Mouse (Mus musculus) limb, embryonic 15.5 days (tissue): ENCODE measurements around the gene Sqstm1. TPM values are rescaled to one million over a fixed set of nuclear protein-coding genes. Genes with fewer than 3 reads are reported as not detected.

ENCODE experiments used
- ATAC-seq: fragments of 200-750 bp; cut with Nextera tagmentation; 2 replicates; pipeline ENCODE4 v1.8.0; 2017; ENCODE audit warnings: low read depth, moderate TSS enrichment; ENCODE audit not compliant: insufficient number of reproducible peaks, low FRiP score, low TSS enrichment
- H3K27ac ChIP-seq: fragments of 300-500 bp; sonication (generic); 2 replicates; pipeline ENCODE4 v1.5.1; 2015; ENCODE audit warnings: moderate library complexity, mild to moderate bottlenecking, inconsistent platforms
- H3K27me3 ChIP-seq: fragments of 300-500 bp; sonication (generic); 2 replicates; pipeline ENCODE4 v1.6.1; 2015; ENCODE audit warnings: inconsistent platforms
- H3K36me3 ChIP-seq: fragments of 300-500 bp; sonication (generic); 2 replicates; pipeline ENCODE4 v1.6.1; 2015; ENCODE audit warnings: inconsistent platforms
- H3K4me1 ChIP-seq: fragments of 300-500 bp; sonication (generic); 2 replicates; pipeline ENCODE4 v1.6.1; 2015; ENCODE audit warnings: inconsistent platforms
- H3K4me2 ChIP-seq: fragments of 300-500 bp; sonication (generic); 2 replicates; pipeline ENCODE4 v1.6.1; 2015; ENCODE audit warnings: mild to moderate bottlenecking, inconsistent platforms
- H3K4me3 ChIP-seq: fragments of 300-500 bp; sonication (generic); 2 replicates; pipeline ENCODE4 v1.5.1; 2015; ENCODE audit warnings: mild to moderate bottlenecking, inconsistent platforms
- H3K9ac ChIP-seq: fragments of 300-500 bp; sonication (generic); 2 replicates; pipeline ENCODE4 v1.6.1; 2015; ENCODE audit warnings: inconsistent platforms
- H3K9me3 ChIP-seq: fragments of 300-500 bp; sonication (generic); 2 replicates; pipeline ENCODE4 v1.6.1; 2016; ENCODE audit warnings: inconsistent platforms
- WGBS: fragments of 180-500 bp; shearing (Covaris S2); methylation state at CpG from one replicate; pipeline ENCODE4 v1.1.7; 2015; 5-methylcytosine and 5-hydroxymethylcytosine counted together
- polyA plus RNA-seq: library from polyadenylated mRNA; unstranded; fragments of >200 nt; fragmentation: Nextera tagmentation; extraction: Ambion mirVana; gene quantifications from 2 replicates; pipeline ENCODE4 v1.2.1, GENCODE M21; 2015

Gene Sqstm1
- polyA plus RNA-seq, 1 experiment from 2014 or later: 241 TPM

- Histone ChIP-seq H3K4me2 (no peak overlapping the region), H3K4me3 (no peak overlapping the region), H3K27me3 (peaks cover 28% of the 10 kb centered on the region), H3K27ac (no peak overlapping the region), H3K4me1 (peaks cover 20% of the 10 kb centered on the region), H3K36me3 (peaks cover 10% of the 10 kb centered on the region), H3K9me3 (no peaks in the 10 kb centered on the region), H3K9ac (no peak overlapping the region)
- 90% methylated on average over 9 of the region's 9 CpGs for whole genome bisulfite sequencing
- ATAC-seq: no peak
These were observed 28.5 kb upstream of the Sqstm1 start for GRCm38 (mm10) chr11:50238821-50239791.

GRCm38 (mm10) chr11:50238324-50238723 is 27.7 kb upstream of the Sqstm1 start, which contains the start of gene Ltc4s:
Gene Ltc4s, minus strand, starts transcription at chr11:50238616.
- no peaks in the 10 kb centered on the region for H3K9me3 ChIP-seq
- H3K4me1 ChIP-seq: peaks cover 20% of the 10 kb centered on the region
- ATAC-seq: no peak
- H3K4me3 ChIP-seq: peak within 1 kb of the TSS; percentile 59
- WGBS: 41% methylated on average over 10 of the region's 10 CpGs
- peak within 1 kb of the TSS; percentile 98 for H3K4me2 ChIP-seq
- no peak within 1 kb of the TSS for H3K27ac ChIP-seq
- 0 out of 2 replicates have a peak within 1 kb of the TSS, but pooled peaks have one; percentile 34 for H3K9ac ChIP-seq
- H3K27me3 ChIP-seq: peaks cover 28% of the 10 kb centered on the region
- peaks cover 18% of the 10 kb centered on the region for H3K36me3 ChIP-seq

DNA sequence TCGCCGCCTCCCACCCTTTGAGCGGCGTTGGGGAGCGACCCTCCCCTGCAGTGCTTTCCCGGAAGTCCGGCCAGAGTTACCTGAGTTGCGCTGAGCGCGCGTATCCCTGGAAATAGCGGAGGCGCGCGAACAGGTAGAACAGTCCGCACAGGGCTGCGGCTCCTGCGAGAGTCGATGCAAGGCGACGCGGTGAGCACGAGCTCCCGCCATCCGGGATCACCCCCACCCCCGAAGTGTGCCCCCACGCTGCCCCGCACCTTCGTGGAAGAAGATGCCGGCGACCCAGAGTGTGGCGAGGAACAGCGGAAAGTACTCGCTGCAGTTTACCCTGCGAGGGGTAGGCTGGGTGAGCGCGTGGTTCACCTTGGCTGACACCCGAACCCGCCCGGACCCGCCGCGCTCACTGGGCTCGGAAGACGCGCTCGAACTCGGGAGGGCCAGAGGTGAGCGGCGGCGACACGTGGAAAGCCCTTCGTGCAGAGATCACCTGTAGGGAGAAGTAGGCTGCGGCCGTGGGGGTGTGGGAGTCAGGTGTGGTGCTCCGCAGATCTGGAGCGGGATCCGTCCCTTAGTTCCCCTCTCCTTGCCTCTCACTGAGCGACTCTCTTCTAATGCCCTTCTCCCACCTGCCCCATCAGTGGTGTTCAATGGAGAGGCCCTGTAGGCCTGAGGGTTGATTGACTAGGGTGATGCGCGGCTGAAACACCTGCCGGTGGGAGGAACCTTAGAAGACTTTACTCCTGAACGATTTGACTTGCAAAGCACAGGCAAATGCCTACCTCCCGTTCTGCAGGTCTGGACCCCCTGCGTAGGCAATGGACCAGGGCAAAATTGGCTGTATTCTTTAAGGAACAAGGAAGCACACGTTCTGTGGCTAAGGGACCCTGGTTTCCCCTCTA is 26.6 kb upstream of the Sqstm1 start:
- Histone ChIP-seq H3K4me3 (peak overlapping the region; percentile 59), H3K4me2 (peak overlapping the region; percentile 98), H3K27me3 (peaks cover 28% of the 10 kb centered on the region), H3K9ac (peak overlapping the region; percentile 34), H3K9me3 (no peaks in the 10 kb centered on the region), H3K36me3 (peaks cover 30% of the 10 kb centered on the region), H3K27ac (no peak overlapping the region), H3K4me1 (peaks cover 20% of the 10 kb centered on the region)
- ATAC-seq: peak; percentile 13; the same call in 1 of the 2 replicates
- WGBS: 2% methylated on average over 66 of the region's 66 CpGs

DNA sequence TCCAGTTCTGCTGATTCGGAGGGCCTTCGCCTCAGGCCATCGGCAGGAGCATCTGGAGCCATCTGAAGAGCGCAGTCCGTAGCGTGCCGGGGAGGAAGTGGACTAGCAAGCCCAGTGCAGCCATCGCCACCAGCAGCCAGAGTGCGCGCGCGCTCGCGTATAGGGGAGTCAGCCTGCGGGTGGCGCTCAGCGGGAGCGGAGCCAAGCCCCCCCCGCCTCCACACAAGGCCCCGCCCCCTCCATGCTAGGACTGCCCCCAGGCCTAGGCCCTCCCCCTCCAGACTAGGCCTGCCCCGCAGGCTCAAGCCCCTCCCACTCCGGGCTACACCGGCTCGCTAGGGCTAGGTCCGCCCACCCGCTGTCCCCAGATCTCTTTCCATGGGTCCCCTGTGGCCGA is 25.9 kb upstream of the Sqstm1 start:
- Histone ChIP-seq H3K4me3 (peak overlapping the region; percentile 59), H3K27me3 (peaks cover 28% of the 10 kb centered on the region), H3K9ac (peak overlapping the region; percentile 39), H3K27ac (no peak overlapping the region), H3K4me2 (peak overlapping the region; percentile 98), H3K36me3 (peaks cover 36% of the 10 kb centered on the region), H3K4me1 (peaks cover 20% of the 10 kb centered on the region), H3K9me3 (no peaks in the 10 kb centered on the region)
- under 1% methylated on average over 17 of the region's 27 CpGs for WGBS
- ATAC-seq: peak; percentile 81

- H3K27ac ChIP-seq: no peak overlapping the region
- H3K4me3 ChIP-seq: no peak overlapping the region
- peaks cover 36% of the 10 kb centered on the region for H3K36me3 ChIP-seq
- no peaks in the 10 kb centered on the region for H3K9me3 ChIP-seq
- H3K27me3 ChIP-seq: peaks cover 34% of the 10 kb centered on the region
- no peak overlapping the region for H3K4me2 ChIP-seq
- H3K4me1 ChIP-seq: peaks cover 32% of the 10 kb centered on the region
- ATAC-seq: no peak
- H3K9ac ChIP-seq: no peak overlapping the region
- 91% methylated on average over 25 of the region's 25 CpGs for WGBS
These were observed 24.0 kb upstream of the Sqstm1 start for GRCm38 (mm10) chr11:50234606-50235005.

GRCm38 (mm10) chr11:50233993-50234392 is 23.4 kb upstream of the Sqstm1 start:
- Histone ChIP-seq H3K36me3 (peaks cover 36% of the 10 kb centered on the region), H3K4me2 (no peak overlapping the region), H3K4me3 (no peak overlapping the region), H3K9ac (no peak overlapping the region), H3K27ac (no peak overlapping the region), H3K9me3 (no peaks in the 10 kb centered on the region), H3K4me1 (peaks cover 37% of the 10 kb centered on the region), H3K27me3 (peaks cover 29% of the 10 kb centered on the region)
- ATAC-seq: no peak
- 84% methylated on average over 11 of the region's 11 CpGs for WGBS

DNA sequence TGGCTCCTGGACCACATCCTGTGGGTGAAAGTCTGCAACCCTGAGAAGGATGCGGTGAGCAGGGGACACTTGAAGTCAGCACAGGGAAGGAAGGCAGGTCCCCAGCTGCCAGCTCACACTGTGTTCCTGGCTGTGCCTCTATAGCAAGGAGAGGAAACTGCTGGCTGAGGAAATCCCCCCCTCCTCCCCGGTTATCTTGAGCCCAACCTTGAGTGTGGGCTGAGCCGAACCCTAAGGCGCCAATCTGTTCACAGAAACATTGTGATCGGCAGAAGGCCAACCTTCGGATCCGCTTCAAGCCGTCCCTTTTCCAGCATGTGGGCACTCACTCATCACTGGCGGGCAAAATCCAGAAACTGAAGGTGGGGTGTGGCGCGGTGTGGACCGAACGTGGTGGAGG is 22.4 kb upstream of the Sqstm1 start:
- H3K4me3 ChIP-seq: no peak overlapping the region
- no peak overlapping the region for H3K4me2 ChIP-seq
- no peak for ATAC-seq
- 94% methylated on average over 13 of the region's 13 CpGs for WGBS
- H3K27me3 ChIP-seq: peaks cover 20% of the 10 kb centered on the region
- H3K36me3 ChIP-seq: peaks cover 36% of the 10 kb centered on the region
- no peaks in the 10 kb centered on the region for H3K9me3 ChIP-seq
- H3K4me1 ChIP-seq: peaks cover 47% of the 10 kb centered on the region
- no peak overlapping the region for H3K27ac ChIP-seq
- no peak overlapping the region for H3K9ac ChIP-seq

- 24% methylated on average over 8 of the region's 8 CpGs for WGBS
- no peaks in the 10 kb centered on the region for H3K9me3 ChIP-seq
- ATAC-seq: no peak
- peaks cover 50% of the 10 kb centered on the region for H3K4me1 ChIP-seq
- no peak overlapping the region for H3K9ac ChIP-seq
- H3K36me3 ChIP-seq: peaks cover 36% of the 10 kb centered on the region
- H3K4me3 ChIP-seq: peak overlapping the region; percentile 26; the same call in 1 of the 2 replicates
- peaks cover 6% of the 10 kb centered on the region; the same call in 1 of the 2 replicates for H3K27me3 ChIP-seq
- peak overlapping the region; percentile 52 for H3K4me2 ChIP-seq
- no peak overlapping the region for H3K27ac ChIP-seq
These were observed 20.8 kb upstream of the Sqstm1 start for GRCm38 (mm10) chr11:50231411-50231810.

DNA sequence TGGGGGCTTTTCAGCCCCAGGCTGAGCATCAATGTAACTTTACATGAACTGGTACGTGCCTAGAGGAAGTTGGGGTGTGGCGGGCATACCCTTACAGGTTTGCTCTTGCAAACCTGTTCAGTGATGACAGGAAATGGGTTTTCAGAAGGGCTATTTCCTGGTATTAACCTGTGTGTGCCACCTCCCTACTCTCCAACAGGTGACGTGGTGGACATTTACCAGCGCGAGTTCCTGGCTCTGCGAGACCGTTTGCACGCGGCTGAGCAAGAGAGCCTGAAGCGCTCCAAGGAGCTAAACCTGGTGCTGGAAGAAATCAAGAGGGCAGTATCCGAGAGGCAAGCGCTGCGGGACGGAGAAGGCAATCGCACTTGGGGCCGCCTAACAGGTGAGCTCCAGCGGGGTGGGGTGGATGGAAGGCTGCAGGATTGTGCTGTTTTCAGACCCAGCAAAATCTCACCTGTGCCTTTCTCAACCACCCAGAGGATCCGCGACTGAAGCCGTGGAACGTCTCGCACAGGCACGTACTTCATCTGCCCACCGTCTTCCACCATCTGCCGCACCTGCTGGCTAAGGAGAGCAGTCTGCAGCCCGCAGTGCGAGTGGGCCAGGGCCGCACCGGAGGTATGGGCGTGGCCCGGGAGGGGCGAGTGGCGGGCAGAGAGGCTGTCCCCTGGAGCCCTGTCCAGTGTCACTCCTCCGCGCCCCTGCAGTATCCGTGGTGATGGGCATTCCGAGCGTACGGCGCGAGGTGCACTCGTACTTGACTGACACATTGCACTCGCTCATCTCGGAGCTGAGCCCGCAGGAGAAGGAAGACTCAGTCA is 20.1 kb upstream of the Sqstm1 start:
- no peak for ATAC-seq
- peaks cover 36% of the 10 kb centered on the region for H3K36me3 ChIP-seq
- H3K4me2 ChIP-seq: peak overlapping the region; percentile 52
- no peak overlapping the region for H3K9ac ChIP-seq
- H3K27ac ChIP-seq: no peak overlapping the region
- H3K27me3 ChIP-seq: peaks cover 6% of the 10 kb centered on the region; the same call in 1 of the 2 replicates
- 33% methylated on average over 45 of the region's 45 CpGs for WGBS
- H3K9me3 ChIP-seq: no peaks in the 10 kb centered on the region
- H3K4me1 ChIP-seq: peaks cover 51% of the 10 kb centered on the region
- peak overlapping the region; percentile 26 for H3K4me3 ChIP-seq

- H3K9ac ChIP-seq: no peak overlapping the region
- H3K4me3 ChIP-seq: no peak overlapping the region
- ATAC-seq: no peak
- 47% methylated on average over 7 of the region's 7 CpGs for WGBS
- H3K27ac ChIP-seq: no peak overlapping the region
- peaks cover 6% of the 10 kb centered on the region; the same call in 1 of the 2 replicates for H3K27me3 ChIP-seq
- H3K36me3 ChIP-seq: peaks cover 28% of the 10 kb centered on the region
- peaks cover 52% of the 10 kb centered on the region for H3K4me1 ChIP-seq
- H3K4me2 ChIP-seq: no peak overlapping the region
- H3K9me3 ChIP-seq: no peaks in the 10 kb centered on the region
These were observed 18.8 kb upstream of the Sqstm1 start for GRCm38 (mm10) chr11:50229252-50229910.
